Mouse (Mus musculus): Measurements from ENCODE around the gene Tob2. TPM values are rescaled to one million over a fixed set of nuclear protein-coding genes. Genes with fewer than 3 reads are reported as not detected.

Tob2 gene
- total and polyA plus RNA-seq, 3 experiments: 49.7 to 114 (median 101) TPM

GRCm38 (mm10) chr15:81839634-81840033 is 19.0 kb downstream of the Tob2 start:
- TF ChIP-seq EP300 (IDR thresholded peaks at IDR 0.05; ENCODE audit: insufficient read depth, low read depth, low read length): peak; percentile 100
- TF ChIP-seq POLR2A (IDR thresholded peaks at IDR 0.05; ENCODE audit: insufficient read depth, low read depth, low read length): peak; percentile 84
- no peak for TF ChIP-seq CTCF (IDR thresholded peaks at IDR 0.05)
- Histone ChIP-seq H3K79me2 (replicated peaks; ENCODE audit: control insufficient read depth, insufficient read depth, low read length) (no peaks in the 10 kb centered on the region), H3K36me3 (ENCODE audit: control insufficient read depth, insufficient read depth, low read length) (no peaks in the 10 kb centered on the region), H3K9ac (ENCODE audit: low read depth, low read length) (peak overlapping the region; percentile 39), H3K4me1 (ENCODE audit: control insufficient read depth, insufficient read depth, low read length) (peaks cover 22% of the 10 kb centered on the region), H3K27ac (peak overlapping the region; percentile 97), H3K4me3 (no peak overlapping the region), H3K27me3 (ENCODE audit: control insufficient read depth, insufficient read depth, low read length) (no peaks in the 10 kb centered on the region)
- intact Hi-C loops (cut with DNase I): no loop called here
- DNase-seq: peak; percentile 91 to 93
- WGBS: 20% methylated on average over 5 of the region's 5 CpGs

GRCm38 (mm10) chr15:81838554-81839235 is 19.9 kb downstream of the Tob2 start:
- 40% methylated on average over 14 of the region's 14 CpGs for WGBS
- no peak overlapping the region for H3K9ac ChIP-seq (ENCODE audit: low read depth, low read length)
- peak overlapping the region; percentile 97 for H3K27ac ChIP-seq
- peaks cover 25% of the 10 kb centered on the region for H3K4me1 ChIP-seq (ENCODE audit: control insufficient read depth, insufficient read depth, low read length)
- H3K27me3 ChIP-seq (ENCODE audit: control insufficient read depth, insufficient read depth, low read length): no peaks in the 10 kb centered on the region
- intact Hi-C loops (cut with DNase I): no loop called here
- no peaks in the 10 kb centered on the region for H3K36me3 ChIP-seq (ENCODE audit: control insufficient read depth, insufficient read depth, low read length)
- TF ChIP-seq CTCF (IDR thresholded peaks at IDR 0.05) (no peak), EP300 (IDR thresholded peaks at IDR 0.05; ENCODE audit: insufficient read depth, low read depth, low read length) (peak; percentile 91), POLR2A (IDR thresholded peaks at IDR 0.05; ENCODE audit: insufficient read depth, low read depth, low read length) (peak; percentile 16; the same call in 1 of the 2 replicates)
- H3K79me2 ChIP-seq (replicated peaks; ENCODE audit: control insufficient read depth, insufficient read depth, low read length): no peaks in the 10 kb centered on the region
- no peak overlapping the region for H3K4me3 ChIP-seq
- peak; percentile 48 to 54 for DNase-seq

GRCm38 (mm10) chr15:81836966-81837920 is 21.4 kb downstream of the Tob2 start:
- whole genome bisulfite sequencing: 52% methylated on average over 7 of the region's 7 CpGs
- TF ChIP-seq POLR2A (IDR thresholded peaks at IDR 0.05; ENCODE audit: insufficient read depth, low read depth, low read length) (no peak), EP300 (IDR thresholded peaks at IDR 0.05; ENCODE audit: insufficient read depth, low read depth, low read length) (no peak), CTCF (IDR thresholded peaks at IDR 0.05) (no peak)
- H3K4me3 ChIP-seq: no peak overlapping the region; the same call in 1 of the 2 replicates
- H3K27ac ChIP-seq: peak overlapping the region; percentile 97
- peaks cover 28% of the 10 kb centered on the region for H3K4me1 ChIP-seq (ENCODE audit: control insufficient read depth, insufficient read depth, low read length)
- H3K27me3 ChIP-seq (ENCODE audit: control insufficient read depth, insufficient read depth, low read length): no peaks in the 10 kb centered on the region
- intact Hi-C loops (cut with DNase I): loop anchor here (1.0 kb wide), 1 partner anchor 21 kb away; the partner anchor contains the start of gene Tob2
- H3K36me3 ChIP-seq (ENCODE audit: control insufficient read depth, insufficient read depth, low read length): no peaks in the 10 kb centered on the region
- H3K79me2 ChIP-seq (replicated peaks; ENCODE audit: control insufficient read depth, insufficient read depth, low read length): no peaks in the 10 kb centered on the region
- no peak for DNase-seq
- H3K9ac ChIP-seq (ENCODE audit: low read depth, low read length): peak overlapping the region; percentile 60

GRCm38 (mm10) chr15:81836124-81836821 is 22.3 kb downstream of the Tob2 start:
- no peaks in the 10 kb centered on the region for H3K36me3 ChIP-seq (ENCODE audit: control insufficient read depth, insufficient read depth, low read length)
- peak overlapping the region; percentile 97 for H3K27ac ChIP-seq
- H3K4me1 ChIP-seq (ENCODE audit: control insufficient read depth, insufficient read depth, low read length): peaks cover 31% of the 10 kb centered on the region
- peak overlapping the region; percentile 24 for H3K4me3 ChIP-seq
- WGBS: 2% methylated on average over 33 of the region's 33 CpGs
- intact Hi-C loops (cut with DNase I): no loop called here
- peak; percentile 88 to 94 for DNase-seq
- no peaks in the 10 kb centered on the region for H3K79me2 ChIP-seq (replicated peaks; ENCODE audit: control insufficient read depth, insufficient read depth, low read length)
- no peak for TF ChIP-seq CTCF (IDR thresholded peaks at IDR 0.05)
- peak; percentile 95 for TF ChIP-seq POLR2A (IDR thresholded peaks at IDR 0.05; ENCODE audit: insufficient read depth, low read depth, low read length)
- peak; percentile 99 for TF ChIP-seq EP300 (IDR thresholded peaks at IDR 0.05; ENCODE audit: insufficient read depth, low read depth, low read length)
- no peaks in the 10 kb centered on the region for H3K27me3 ChIP-seq (ENCODE audit: control insufficient read depth, insufficient read depth, low read length)
- H3K9ac ChIP-seq (ENCODE audit: low read depth, low read length): peak overlapping the region; percentile 88

- peak in 1 of 2 experiments; percentile 36 for DNase-seq
Observed at GRCm38 (mm10) chr15:81835007-81835880, 23.4 kb downstream of the Tob2 start.

More at GRCm38 (mm10) chr15:81835007-81835880, 23.4 kb downstream of the Tob2 start:
- peaks cover 32% of the 10 kb centered on the region for H3K4me1 ChIP-seq (ENCODE audit: control insufficient read depth, insufficient read depth, low read length)
- no peak overlapping the region; the same call in 1 of the 2 replicates for H3K4me3 ChIP-seq
- H3K27me3 ChIP-seq (ENCODE audit: control insufficient read depth, insufficient read depth, low read length): no peaks in the 10 kb centered on the region
- intact Hi-C loops (cut with DNase I): no loop called here
- peak overlapping the region; percentile 88 for H3K9ac ChIP-seq (ENCODE audit: low read depth, low read length)
- TF ChIP-seq EP300 (IDR thresholded peaks at IDR 0.05; ENCODE audit: insufficient read depth, low read depth, low read length) (0 out of 2 replicates have a peak, but pooled peaks have one; percentile 57), POLR2A (IDR thresholded peaks at IDR 0.05; ENCODE audit: insufficient read depth, low read depth, low read length) (no peak; the same call in 1 of the 2 replicates)
- H3K36me3 ChIP-seq (ENCODE audit: control insufficient read depth, insufficient read depth, low read length): no peaks in the 10 kb centered on the region
- H3K79me2 ChIP-seq (replicated peaks; ENCODE audit: control insufficient read depth, insufficient read depth, low read length): no peaks in the 10 kb centered on the region
- H3K27ac ChIP-seq: peak overlapping the region; percentile 97
- WGBS: 70% methylated on average over 10 of the region's 10 CpGs
